ENCODE assay signal across 19 mouse cellular contexts in genomic region chr16:23333875-23334551, GRCm38 (mm10).
DNase-seq lines count a peak whose midpoint lies in the region; ATAC-seq and TF ChIP-seq lines count a peak whose summit lies in the region.
"Had no signal": no experiment of that assay in that cellular context is flagged by ENCODE, and none has a peak within 500 bp of the region (broad histone marks: within the 10 kb centered on the region; RNA-seq: fewer than 3 reads in every experiment).

No protein-coding gene starts in this region.

- H3K4me3 ChIP-seq in hindbrain, embryonic 12.5 days, result no peak overlapping the region
- no peak overlapping the region for H3K4me3 ChIP-seq in hindbrain, embryonic 14.5 days (replicated peaks; ENCODE audit: low read length)
- no peak overlapping the region for H3K4me3 ChIP-seq in liver, adult 2 months (ENCODE audit: insufficient read depth, low read depth, low read length)
- no peak overlapping the region for H3K4me3 ChIP-seq in liver, embryonic 11.5 days (ENCODE audit: low read depth, low read length)
- H3K4me3 ChIP-seq in midbrain, embryonic 12.5 days, result no peak overlapping the region
- no peak overlapping the region for H3K4me3 ChIP-seq in midbrain, embryonic 16.5 days (ENCODE audit: low read depth, low read length)
- H3K4me3 ChIP-seq: limb, embryonic 12.5 days; neural tube, embryonic 13.5 days had no signal

- H3K79me2 ChIP-seq in liver, adult 2 months (ENCODE audit: control insufficient read depth, insufficient read depth, low read length), result 0 out of 2 replicates have a peak, but pooled peaks cover 5% of the 10 kb centered on the region

- ATAC-seq in hindbrain, embryonic 12.5 days (ENCODE audit: low FRiP score), result 0 out of 2 replicates have a peak, but pooled peaks have one; percentile 26
- no peak for ATAC-seq in hindbrain, embryonic 14.5 days (ENCODE audit: low FRiP score)
- ATAC-seq in liver, embryonic 11.5 days (replicated peaks; ENCODE audit: low FRiP score), result no peak
- ATAC-seq in midbrain, embryonic 12.5 days (ENCODE audit: low FRiP score, low read depth), result peak; percentile 38; the same call in 1 of the 2 replicates
- no peak for ATAC-seq in midbrain, embryonic 16.5 days
- ATAC-seq: CD4-positive, CD25-positive, alpha-beta regulatory T cell, adult 4 months; forebrain, embryonic 16.5 days; inflammation-experienced regulatory T-cells, adult 6 months had no signal

- no peak for TF ChIP-seq CTCF in liver, adult 2 months (IDR thresholded peaks at IDR 0.05; ENCODE audit: low read depth, low read length)

- DNase-seq in hindbrain, embryonic 14.5 days (ENCODE audit: low spot score), result no peak
- peak; percentile 98 for DNase-seq in liver, adult 2 months (ENCODE audit: extremely low read depth, low read depth, low spot score)
- DNase-seq in liver, embryonic 11.5 days (ENCODE audit: low spot score), result no peak
- no peak for DNase-seq in thymus, adult 18-20 months
- DNase-seq: adrenal gland, postnatal 25 days; cerebellum, adult 11-12 months; cerebellum, postnatal 25 days; embryo, embryonic 11 days; gastrocnemius, postnatal 25 days; lung, postnatal 14 days; thymus, postnatal 25 days had no signal

- H3K4me2 ChIP-seq in hindbrain, embryonic 12.5 days (replicated peaks), result no peak overlapping the region
- H3K4me2 ChIP-seq in hindbrain, embryonic 14.5 days (replicated peaks), result no peak overlapping the region
- no peak overlapping the region for H3K4me2 ChIP-seq in liver, embryonic 11.5 days
- no peak overlapping the region for H3K4me2 ChIP-seq in midbrain, embryonic 12.5 days (replicated peaks)
- H3K4me2 ChIP-seq in midbrain, embryonic 16.5 days (ENCODE audit: low read length), result no peak overlapping the region
- H3K4me2 ChIP-seq: limb, embryonic 12.5 days; neural tube, embryonic 13.5 days had no signal

- H3K9me3 ChIP-seq in hindbrain, embryonic 12.5 days (replicated peaks), result no peaks in the 10 kb centered on the region
- H3K9me3 ChIP-seq in hindbrain, embryonic 14.5 days (ENCODE audit: control insufficient read depth, low read length), result no peaks in the 10 kb centered on the region
- no peaks in the 10 kb centered on the region for H3K9me3 ChIP-seq in liver, embryonic 11.5 days (ENCODE audit: control insufficient read depth, low read length)
- no peaks in the 10 kb centered on the region for H3K9me3 ChIP-seq in midbrain, embryonic 12.5 days
- no peaks in the 10 kb centered on the region for H3K9me3 ChIP-seq in midbrain, embryonic 16.5 days (replicated peaks; ENCODE audit: control insufficient read depth, low read length, poor library complexity, severe bottlenecking)
- H3K9me3 ChIP-seq: limb, embryonic 12.5 days; neural tube, embryonic 13.5 days had no signal

- H3K27ac ChIP-seq in hindbrain, embryonic 12.5 days, result no peak overlapping the region
- H3K27ac ChIP-seq in hindbrain, embryonic 14.5 days, result no peak overlapping the region
- peak overlapping the region; percentile 77 for H3K27ac ChIP-seq in liver, adult 2 months (replicated peaks; ENCODE audit: insufficient read depth, low read depth, low read length)
- no peak overlapping the region for H3K27ac ChIP-seq in liver, embryonic 11.5 days (ENCODE audit: low read depth, low read length)
- no peak overlapping the region; the same call in 1 of the 2 replicates for H3K27ac ChIP-seq in midbrain, embryonic 12.5 days (replicated peaks)
- H3K27ac ChIP-seq in midbrain, embryonic 16.5 days (ENCODE audit: low read length), result no peak overlapping the region
- H3K27ac ChIP-seq: limb, embryonic 12.5 days; neural tube, embryonic 13.5 days had no signal

- H3K36me3 ChIP-seq in hindbrain, embryonic 12.5 days, result peaks cover 20% of the 10 kb centered on the region
- H3K36me3 ChIP-seq in hindbrain, embryonic 14.5 days (replicated peaks; ENCODE audit: control insufficient read depth, insufficient read depth), result peaks cover 14% of the 10 kb centered on the region
- H3K36me3 ChIP-seq in liver, adult 2 months (ENCODE audit: control insufficient read depth, insufficient read depth, low read length), result peaks cover 9% of the 10 kb centered on the region; the same call in 1 of the 2 replicates
- no peaks in the 10 kb centered on the region; the same call in 1 of the 2 replicates for H3K36me3 ChIP-seq in liver, embryonic 11.5 days (ENCODE audit: control insufficient read depth, insufficient read depth, low read length)
- H3K36me3 ChIP-seq in midbrain, embryonic 12.5 days, result peaks cover 22% of the 10 kb centered on the region
- peaks cover 9% of the 10 kb centered on the region for H3K36me3 ChIP-seq in midbrain, embryonic 16.5 days (ENCODE audit: control insufficient read depth, insufficient read depth, low read length)

- H3K27me3 ChIP-seq in hindbrain, embryonic 12.5 days, result no peaks in the 10 kb centered on the region
- H3K27me3 ChIP-seq in hindbrain, embryonic 14.5 days (ENCODE audit: control insufficient read depth, insufficient read depth, low read length), result no peaks in the 10 kb centered on the region
- H3K27me3 ChIP-seq in liver, adult 2 months (ENCODE audit: control insufficient read depth, insufficient read depth, low read length), result no peaks in the 10 kb centered on the region
- no peaks in the 10 kb centered on the region for H3K27me3 ChIP-seq in liver, embryonic 11.5 days (replicated peaks; ENCODE audit: control insufficient read depth, insufficient read depth, low read length)
- no peaks in the 10 kb centered on the region for H3K27me3 ChIP-seq in midbrain, embryonic 12.5 days
- no peaks in the 10 kb centered on the region for H3K27me3 ChIP-seq in midbrain, embryonic 16.5 days (ENCODE audit: control insufficient read depth, insufficient read depth, low read depth, low read length)
- H3K27me3 ChIP-seq: limb, embryonic 12.5 days; neural tube, embryonic 13.5 days had no signal

- no peaks in the 10 kb centered on the region for H3K4me1 ChIP-seq in hindbrain, embryonic 12.5 days
- no peaks in the 10 kb centered on the region for H3K4me1 ChIP-seq in hindbrain, embryonic 14.5 days (replicated peaks; ENCODE audit: control insufficient read depth, insufficient read depth, low read length)
- H3K4me1 ChIP-seq in liver, adult 2 months (ENCODE audit: control insufficient read depth, insufficient read depth, low read length), result peaks cover 14% of the 10 kb centered on the region
- H3K4me1 ChIP-seq in liver, embryonic 11.5 days (replicated peaks; ENCODE audit: control insufficient read depth, insufficient read depth, low read length), result peaks cover 2% of the 10 kb centered on the region; the same call in 1 of the 2 replicates
- 0 out of 2 replicates have a peak, but pooled peaks cover 3% of the 10 kb centered on the region for H3K4me1 ChIP-seq in midbrain, embryonic 12.5 days
- no peaks in the 10 kb centered on the region for H3K4me1 ChIP-seq in midbrain, embryonic 16.5 days (ENCODE audit: control insufficient read depth, insufficient read depth, low read length)
- H3K4me1 ChIP-seq: limb, embryonic 12.5 days; neural tube, embryonic 13.5 days had no signal

- TF ChIP-seq POLR2A in liver, adult 2 months (IDR thresholded peaks at IDR 0.05; ENCODE audit: extremely low read depth, insufficient read depth, low read length), result no peak

- no peak overlapping the region for H3K9ac ChIP-seq in hindbrain, embryonic 12.5 days
- no peak overlapping the region for H3K9ac ChIP-seq in hindbrain, embryonic 14.5 days
- H3K9ac ChIP-seq in liver, adult 2 months (ENCODE audit: low read depth, low read length), result no peak overlapping the region
- H3K9ac ChIP-seq in liver, embryonic 11.5 days (ENCODE audit: low read depth, low read length), result no peak overlapping the region
- H3K9ac ChIP-seq in midbrain, embryonic 12.5 days (replicated peaks), result no peak overlapping the region
- no peak overlapping the region for H3K9ac ChIP-seq in midbrain, embryonic 16.5 days (ENCODE audit: low read depth, low read length)
- H3K9ac ChIP-seq: limb, embryonic 12.5 days; neural tube, embryonic 13.5 days had no signal

- 87% methylated on average over 6 of the region's 6 CpGs for WGBS in hindbrain, embryonic 12.5 days
- WGBS in hindbrain, embryonic 14.5 days, result 72% methylated on average over 6 of the region's 6 CpGs
- 27% methylated on average over 6 of the region's 6 CpGs for WGBS in liver, adult 2 months
- WGBS in liver, embryonic 11.5 days, result 57% methylated on average over 6 of the region's 6 CpGs
- WGBS in midbrain, embryonic 12.5 days, result 82% methylated on average over 6 of the region's 6 CpGs
- WGBS in midbrain, embryonic 16.5 days, result 69% methylated on average over 6 of the region's 6 CpGs

Comparison
In these comparisons a context has a peak if more than half of its experiments do, and no peak if none do; other contexts are left out.
1. ATAC-seq: peak in hindbrain, embryonic 12.5 days (single experiment) and midbrain, embryonic 12.5 days (single experiment); none in hindbrain, embryonic 14.5 days (single experiment), liver, embryonic 11.5 days (single experiment) and midbrain, embryonic 16.5 days (single experiment).